Mouse (Mus musculus) MEL (cell line): ENCODE results near the gene Abca14. TPM values are rescaled to one million over a fixed set of nuclear protein-coding genes. Genes with fewer than 3 reads are reported as not detected.

ENCODE experiments used
- DNase-seq: peaks from one replicate; pipeline ENCODE4 v3.0.0; 2011; ENCODE audit warnings: low read depth, low spot score
- H3K27ac ChIP-seq: 2 replicates; pipeline ENCODE4 v1.5.1; 2012; ENCODE audit warnings: low read depth, mild to moderate bottlenecking, control low read depth, low read length, moderate library complexity; ENCODE audit not compliant: control insufficient read depth
- H3K27me3 ChIP-seq, 2 experiments: fragments of 150-350 bp in 1 of 2; sonication (generic) in 1 of 2; 2 replicates each; pipeline ENCODE4 v1.6.1; 2012; ENCODE audit warnings: low read length in 2 of 2, mild to moderate bottlenecking in 2 of 2, improper control_type of control experiment in 1 of 2, moderate library complexity in 1 of 2; ENCODE audit not compliant: insufficient read depth in 2 of 2, control insufficient read depth in 1 of 2
- H3K36me3 ChIP-seq, 2 experiments: 2 replicates each; pipeline ENCODE4 v1.6.1; 2012 to 2014; ENCODE audit warnings: low read length in 2 of 2, improper control_type of control experiment in 1 of 2, inconsistent platforms in 1 of 2, mild to moderate bottlenecking in 1 of 2; ENCODE audit not compliant: insufficient read depth in 2 of 2, control insufficient read depth in 1 of 2
- H3K4me1 ChIP-seq, 2 experiments: fragments of 150-350 bp in 1 of 2; sonication (generic) in 1 of 2; 2 replicates each; pipeline ENCODE4 v1.6.1; 2012; ENCODE audit warnings: low read length in 2 of 2, improper control_type of control experiment in 1 of 2, mild to moderate bottlenecking in 1 of 2; ENCODE audit not compliant: insufficient read depth in 2 of 2, control insufficient read depth in 1 of 2
- H3K4me3 ChIP-seq, 2 experiments: fragments of 150-350 bp in 1 of 2; sonication (generic) in 1 of 2; 2 replicates each; pipeline ENCODE4 v1.5.1; 2012; ENCODE audit warnings: low read depth in 2 of 2, low read length in 2 of 2, mild to moderate bottlenecking in 2 of 2, moderate library complexity in 2 of 2, control low read depth in 1 of 2, improper control_type of control experiment in 1 of 2; ENCODE audit not compliant: control insufficient read depth in 1 of 2, insufficient read depth in 1 of 2
- H3K79me2 ChIP-seq: 2 replicates; pipeline ENCODE4 v1.6.1; 2012; ENCODE audit warnings: mild to moderate bottlenecking, low read length, moderate library complexity; ENCODE audit not compliant: control insufficient read depth, poor library complexity, insufficient read depth
- H3K9ac ChIP-seq: 2 replicates; pipeline ENCODE4 v1.6.1; 2012; ENCODE audit warnings: low read depth, mild to moderate bottlenecking, control low read depth, low read length, moderate library complexity; ENCODE audit not compliant: control insufficient read depth, poor library complexity, severe bottlenecking
- H3K9me3 ChIP-seq: fragments of 150-350 bp; sonication (generic); replicated peaks from 2 replicates; pipeline ENCODE4 v1.6.1; 2012; ENCODE audit warnings: mild to moderate bottlenecking, low read length, improper control_type of control experiment, moderate library complexity; ENCODE audit not compliant: insufficient read depth
- BHLHE40 ChIP-seq: IDR thresholded peaks from 2 replicates; pipeline ENCODE4 v1.6.1; 2012; ENCODE audit warnings: low read depth, mild to moderate bottlenecking, inconsistent platforms, low read length, improper control_type of control experiment, borderline replicate concordance
- CHD1 ChIP-seq: IDR thresholded peaks from 2 replicates; pipeline ENCODE4 v1.6.1; 2012; ENCODE audit warnings: low read depth, mild to moderate bottlenecking, inconsistent platforms, low read length, improper control_type of control experiment
- E2F4 ChIP-seq: IDR thresholded peaks from 2 replicates; pipeline ENCODE4 v1.6.1; 2011; ENCODE audit warnings: low read depth, low read length, improper control_type of control experiment, borderline replicate concordance
- ELF1 ChIP-seq: IDR thresholded peaks from 2 replicates; pipeline ENCODE4 v1.6.1; 2014; ENCODE audit warnings: low read depth, mild to moderate bottlenecking, inconsistent platforms, low read length, improper control_type of control experiment, moderate library complexity
- ETS1 ChIP-seq: IDR thresholded peaks from 2 replicates; pipeline ENCODE4 v1.6.1; 2012; ENCODE audit warnings: low read depth, mild to moderate bottlenecking, inconsistent platforms, low read length, improper control_type of control experiment, moderate library complexity
- GATA1 ChIP-seq: IDR thresholded peaks from 2 replicates; pipeline ENCODE4 v1.6.1; 2011; ENCODE audit warnings: low read depth, low read length, improper control_type of control experiment
- HCFC1 ChIP-seq: IDR thresholded peaks from 2 replicates; pipeline ENCODE4 v1.6.1; 2012; ENCODE audit warnings: low read depth, mild to moderate bottlenecking, inconsistent platforms, low read length, improper control_type of control experiment, moderate library complexity
- JUND ChIP-seq: IDR thresholded peaks from 2 replicates; pipeline ENCODE4 v1.6.1; 2011; ENCODE audit warnings: low read depth, mild to moderate bottlenecking, improper control_type of control experiment, low read length
- KAT2A ChIP-seq: conservative IDR thresholded peaks from 2 replicates; pipeline ENCODE4 v1.6.1; 2012; ENCODE audit warnings: low read depth, low read length, improper control_type of control experiment, inconsistent platforms
- MAX ChIP-seq: IDR thresholded peaks from 2 replicates; pipeline ENCODE4 v1.6.1; 2011; ENCODE audit warnings: low read length, improper control_type of control experiment
- MYC ChIP-seq: IDR thresholded peaks from 2 replicates; pipeline ENCODE4 v1.6.1; 2011; ENCODE audit warnings: low read depth, mild to moderate bottlenecking, low read length, improper control_type of control experiment, moderate library complexity
- NELFE ChIP-seq: IDR thresholded peaks from 2 replicates; pipeline ENCODE4 v1.6.1; 2011; ENCODE audit warnings: low read depth, low read length, improper control_type of control experiment
- POLR2A ChIP-seq, 2 experiments: IDR thresholded peaks; 2 replicates each; pipeline ENCODE4 v1.6.1; 2011 to 2012; ENCODE audit warnings: low read length in 2 of 2, mild to moderate bottlenecking in 2 of 2, control low read depth in 1 of 2, improper control_type of control experiment in 1 of 2, low read depth in 1 of 2, moderate library complexity in 1 of 2; ENCODE audit not compliant: control insufficient read depth in 1 of 2, insufficient read depth in 1 of 2, poor library complexity in 1 of 2
- POLR2AphosphoS5 ChIP-seq: IDR thresholded peaks from 2 replicates; pipeline ENCODE4 v1.6.1; 2012; ENCODE audit warnings: low read depth, borderline replicate concordance, mild to moderate bottlenecking, inconsistent platforms, low read length, moderate library complexity, mixed read lengths
- RAD21 ChIP-seq: IDR thresholded peaks from 2 replicates; pipeline ENCODE4 v1.6.1; 2011; ENCODE audit warnings: mild to moderate bottlenecking, low read depth, low read length, improper control_type of control experiment
- RCOR1 ChIP-seq: IDR thresholded peaks from 2 replicates; pipeline ENCODE4 v1.6.1; 2012; ENCODE audit warnings: low read depth, mild to moderate bottlenecking, inconsistent platforms, low read length, improper control_type of control experiment
- SIN3A ChIP-seq: IDR thresholded peaks from 2 replicates; pipeline ENCODE4 v1.6.1; 2012; ENCODE audit warnings: low read length, improper control_type of control experiment, inconsistent platforms
- SMC3 ChIP-seq: IDR thresholded peaks from 2 replicates; pipeline ENCODE4 v1.6.1; 2011; ENCODE audit warnings: low read depth, low read length, improper control_type of control experiment
- TAL1 ChIP-seq: IDR thresholded peaks from 2 replicates; pipeline ENCODE4 v1.6.1; 2012; ENCODE audit warnings: mild to moderate bottlenecking, inconsistent platforms, low read length, moderate library complexity, mixed read lengths
- TBP ChIP-seq: IDR thresholded peaks from 2 replicates; pipeline ENCODE4 v1.8.0; 2011; ENCODE audit warnings: low read depth, low read length, improper control_type of control experiment
- UBTF ChIP-seq: IDR thresholded peaks from 2 replicates; pipeline ENCODE4 v1.6.1; 2012; ENCODE audit warnings: low read depth, mild to moderate bottlenecking, inconsistent platforms, low read length, improper control_type of control experiment, moderate library complexity, borderline replicate concordance; ENCODE audit not compliant: insufficient read depth
- USF1 ChIP-seq: IDR thresholded peaks from 2 replicates; pipeline ENCODE4 v1.6.1; 2014; ENCODE audit warnings: low read depth, mild to moderate bottlenecking, inconsistent platforms, low read length, improper control_type of control experiment, moderate library complexity
- ZC3H11A ChIP-seq: IDR thresholded peaks from 2 replicates; pipeline ENCODE4 v1.6.1; 2012; ENCODE audit warnings: low read depth, mild to moderate bottlenecking, inconsistent platforms, low read length, improper control_type of control experiment
- ZMIZ1 ChIP-seq: IDR thresholded peaks from 2 replicates; pipeline ENCODE4 v1.6.1; 2012; ENCODE audit warnings: low read depth, mild to moderate bottlenecking, inconsistent platforms, low read length, improper control_type of control experiment, moderate library complexity
- ZNF384 ChIP-seq: IDR thresholded peaks from 2 replicates; pipeline ENCODE4 v1.6.1; 2012; ENCODE audit warnings: low read depth, mild to moderate bottlenecking, inconsistent platforms, low read length, improper control_type of control experiment
- polyA plus RNA-seq, 2 experiments: library from polyadenylated mRNA; stranded (reverse) in 1 of 2; unstranded in 1 of 2; fragments of >175 nt in 1 of 2; fragments of >200 nt in 1 of 2; gene quantifications; 2 replicates each; pipeline versions ENCODE4 v1.2.1 to v1.2.4; 2012; ENCODE audit warnings: low replicate concordance in 2 of 2, low read depth in 1 of 2; ENCODE audit not compliant: insufficient read length in 2 of 2, insufficient read depth in 1 of 2, missing spikeins in 1 of 2
- total RNA-seq: library from RNA; depleted of rRNA; stranded (reverse); fragments of 300-350 nt; gene quantifications from 2 replicates; pipeline ENCODE4 v1.2.3, GENCODE M21; 2012

The Abca14 gene
- total and polyA plus RNA-seq, 3 experiments = not detected

- Histone ChIP-seq H3K9me3 (no peaks in the 10 kb centered on the region), H3K9ac (no peak overlapping the region), H3K27ac (no peak overlapping the region), H3K4me1 (no peaks in the 10 kb centered on the region), H3K27me3 (no peaks in the 10 kb centered on the region), H3K79me2 (no peaks in the 10 kb centered on the region), H3K36me3 (no peaks in the 10 kb centered on the region), H3K4me3 (no peak overlapping the region)
- no peak for DNase-seq
- TF ChIP-seq ZNF384 = no peak
- TF ChIP-seq MAX = no peak
- no peak for TF ChIP-seq RCOR1
- TF ChIP-seq HCFC1 = no peak
- TF ChIP-seq POLR2A (IDR thresholded peaks at IDR 0.05; ENCODE audit: control insufficient read depth in 1 of 2, insufficient read depth in 1 of 2, low read depth in 1 of 2, low read length in 2 of 2, poor library complexity in 1 of 2) = no peak
Observed at GRCm38 (mm10) chr7:120188946-120189345, 14.8 kb upstream of the Abca14 start.

- H3K27ac ChIP-seq = no peak overlapping the region
- no peaks in the 10 kb centered on the region for H3K36me3 ChIP-seq
- DNase-seq = no peak
- H3K4me1 ChIP-seq = no peaks in the 10 kb centered on the region
- H3K79me2 ChIP-seq = no peaks in the 10 kb centered on the region
- no peak overlapping the region for H3K4me3 ChIP-seq
- no peak for TF ChIP-seq UBTF
- no peak for TF ChIP-seq POLR2AphosphoS5
- no peak for TF ChIP-seq JUND
- no peak for TF ChIP-seq SIN3A
- no peak for TF ChIP-seq RAD21
- no peak for TF ChIP-seq KAT2A
- no peak for TF ChIP-seq GATA1
- TF ChIP-seq E2F4 = no peak
- TF ChIP-seq ETS1 = no peak
- no peak for TF ChIP-seq RCOR1
- no peaks in the 10 kb centered on the region for H3K27me3 ChIP-seq
- H3K9ac ChIP-seq = no peak overlapping the region
- no peaks in the 10 kb centered on the region for H3K9me3 ChIP-seq
Observed at GRCm38 (mm10) chr7:120189369-120190149, 14.2 kb upstream of the Abca14 start.

DNA sequence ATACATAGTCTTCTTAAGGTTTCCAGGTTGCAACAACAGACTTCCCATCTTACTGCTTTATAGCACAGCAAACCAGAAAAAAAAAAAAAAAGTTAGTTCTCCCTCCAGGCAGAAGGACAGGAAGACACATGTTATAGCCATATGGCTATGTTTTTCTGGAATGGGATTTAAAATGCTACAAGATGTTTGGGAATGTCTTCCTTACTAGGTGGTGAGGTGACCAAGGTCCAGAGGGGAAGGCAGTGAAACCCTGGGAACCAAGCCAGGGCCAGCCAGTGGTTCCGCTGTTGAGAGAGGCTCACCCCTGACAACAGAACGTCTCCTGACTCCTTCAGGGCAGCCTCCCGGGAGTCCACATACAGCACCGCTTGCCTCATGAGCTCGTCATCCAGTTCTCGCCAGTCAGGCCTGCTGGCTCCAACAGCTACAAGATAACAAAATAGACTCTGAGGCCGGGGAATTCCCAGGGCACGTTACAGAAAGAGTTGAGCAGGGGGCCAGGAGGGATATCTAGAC lies 13.6 kb upstream of the Abca14 start:
- Histone ChIP-seq H3K9me3 (no peaks in the 10 kb centered on the region), H3K36me3 (no peaks in the 10 kb centered on the region), H3K9ac (no peak overlapping the region), H3K27ac (no peak overlapping the region), H3K4me3 (no peak overlapping the region), H3K4me1 (no peaks in the 10 kb centered on the region), H3K79me2 (no peaks in the 10 kb centered on the region), H3K27me3 (no peaks in the 10 kb centered on the region)
- no peak for DNase-seq
- TF ChIP-seq MYC = no peak
- TF ChIP-seq RAD21 = no peak
- TF ChIP-seq CHD1 = no peak
- TF ChIP-seq USF1 = no peak
- no peak for TF ChIP-seq BHLHE40
- no peak for TF ChIP-seq E2F4
- TF ChIP-seq ZMIZ1 = no peak
- no peak for TF ChIP-seq ELF1
- no peak for TF ChIP-seq NELFE
- TF ChIP-seq ZNF384 = no peak
- TF ChIP-seq TAL1 = no peak
- TF ChIP-seq SMC3 = no peak
- no peak for TF ChIP-seq POLR2AphosphoS5
- TF ChIP-seq ZC3H11A = no peak
- no peak for TF ChIP-seq ETS1
- no peak for TF ChIP-seq TBP
